Mouse (Mus musculus): ENCODE measurements around the gene Nim1k. TPM values are rescaled to one million over a fixed set of nuclear protein-coding genes. Genes with fewer than 3 reads are reported as not detected.

The Nim1k gene
- total RNA-seq (2014; rRNA removed) (9.8 and 10.3 TPM in 2 replicates), polyA plus RNA-seq (2015; fragmentation: Nextera tagmentation; extraction: Ambion mirVana) (7.4 and 8.0 TPM in 2 replicates)

- Histone ChIP-seq H3K27me3 (ENCODE audit: insufficient read depth, low read length) (no peaks in the 10 kb centered on the region), H3K9me3 (ENCODE audit: low read length) (no peaks in the 10 kb centered on the region), H3K27ac (peak within 1 kb of the TSS; percentile 93), H3K4me1 (ENCODE audit: insufficient read depth, low read length) (peaks cover 9% of the 10 kb centered on the region; the same call in 1 of the 2 replicates), H3K9ac (replicated peaks; ENCODE audit: low read length) (peak within 1 kb of the TSS; percentile 83), H3K4me2 (ENCODE audit: low read depth, low read length) (peak within 1 kb of the TSS; percentile 94), H3K4me3 (ENCODE audit: low read length) (peak within 1 kb of the TSS; percentile 71), H3K36me3 (ENCODE audit: insufficient read depth, low read length) (0 out of 2 replicates have a peak, but pooled peaks cover 1% of the 10 kb centered on the region)
- peak; percentile 97 for ATAC-seq
- DNase-seq (ENCODE audit: low spot score) = peak; percentile 94
- peak; percentile 5; the same call in 1 of the 2 replicates for TF ChIP-seq CTCF (IDR thresholded peaks at IDR 0.05; ENCODE audit: low read depth)
- under 1% methylated on average over 43 of the region's 43 CpGs for WGBS
Measured at GRCm38 (mm10) chr13:119755681-119756471, at the start of gene Nim1k. TSS of gene Nim1k (minus strand) at chr13:119755882.

GRCm38 (mm10) chr13:119797656-119798055 lies 42.0 kb upstream of the Nim1k start:
- 67% methylated on average over 4 of the region's 4 CpGs for WGBS
- H3K4me1 ChIP-seq (ENCODE audit: insufficient read depth, low read length) = no peaks in the 10 kb centered on the region
- ATAC-seq (no peak), DNase-seq (ENCODE audit: low spot score) (no peak)
- H3K4me3 ChIP-seq (ENCODE audit: low read length) = no peak overlapping the region
- no peak overlapping the region for H3K9ac ChIP-seq (replicated peaks; ENCODE audit: low read length)
- H3K4me2 ChIP-seq (ENCODE audit: low read depth, low read length) = no peak overlapping the region
- H3K27me3 ChIP-seq (ENCODE audit: insufficient read depth, low read length) = no peaks in the 10 kb centered on the region
- H3K27ac ChIP-seq = no peak overlapping the region
- no peak for TF ChIP-seq CTCF (IDR thresholded peaks at IDR 0.05; ENCODE audit: low read depth)
- no peaks in the 10 kb centered on the region for H3K9me3 ChIP-seq (ENCODE audit: low read length)
- H3K36me3 ChIP-seq (ENCODE audit: insufficient read depth, low read length) = no peaks in the 10 kb centered on the region

- no peaks in the 10 kb centered on the region for H3K27me3 ChIP-seq (ENCODE audit: insufficient read depth, low read length)
- ATAC-seq = no peak
- 69% methylated on average over 5 of the region's 5 CpGs for WGBS
Measured at GRCm38 (mm10) chr13:119792791-119793404, 37.2 kb upstream of the Nim1k start.

GRCm38 (mm10) chr13:119791580-119792135 lies 36.0 kb upstream of the Nim1k start:
- Histone ChIP-seq H3K9me3 (ENCODE audit: low read length) (no peaks in the 10 kb centered on the region), H3K4me3 (ENCODE audit: low read length) (peak overlapping the region; percentile 76), H3K36me3 (ENCODE audit: insufficient read depth, low read length) (0 out of 2 replicates have a peak, but pooled peaks cover 3% of the 10 kb centered on the region), H3K27ac (peak overlapping the region; percentile 98), H3K4me2 (ENCODE audit: low read depth, low read length) (peak overlapping the region; percentile 79), H3K27me3 (ENCODE audit: insufficient read depth, low read length) (no peaks in the 10 kb centered on the region), H3K4me1 (ENCODE audit: insufficient read depth, low read length) (peaks cover 4% of the 10 kb centered on the region; the same call in 1 of the 2 replicates), H3K9ac (replicated peaks; ENCODE audit: low read length) (peak overlapping the region; percentile 94)
- 3% methylated on average over 18 of the region's 18 CpGs for WGBS
- DNase-seq (ENCODE audit: low spot score) = peak; percentile 11
- no peak for TF ChIP-seq CTCF (IDR thresholded peaks at IDR 0.05; ENCODE audit: low read depth)
- ATAC-seq = no peak

More at GRCm38 (mm10) chr13:119792791-119793404, 37.2 kb upstream of the Nim1k start:
- DNase-seq (ENCODE audit: low spot score) = no peak
- H3K9me3 ChIP-seq (ENCODE audit: low read length) = no peaks in the 10 kb centered on the region
- H3K4me1 ChIP-seq (ENCODE audit: insufficient read depth, low read length) = peaks cover 4% of the 10 kb centered on the region; the same call in 1 of the 2 replicates
- no peak overlapping the region for H3K4me3 ChIP-seq (ENCODE audit: low read length)
- no peak overlapping the region for H3K9ac ChIP-seq (replicated peaks; ENCODE audit: low read length)
- TF ChIP-seq CTCF (IDR thresholded peaks at IDR 0.05; ENCODE audit: low read depth) = no peak
- no peak overlapping the region for H3K27ac ChIP-seq
- H3K4me2 ChIP-seq (ENCODE audit: low read depth, low read length) = no peak overlapping the region
- no peaks in the 10 kb centered on the region for H3K36me3 ChIP-seq (ENCODE audit: insufficient read depth, low read length)

GRCm38 (mm10) chr13:119790761-119791579 lies 35.3 kb upstream of the Nim1k start, which contains the start of gene Zfp131:
TSS of gene Zfp131 (minus strand) at chr13:119790889.
- WGBS = under 1% methylated on average over 47 of the region's 86 CpGs
- ATAC-seq (peak; percentile 97), DNase-seq (ENCODE audit: low spot score) (peak; percentile 98)
- H3K27ac ChIP-seq = peak within 1 kb of the TSS; percentile 98
- H3K9ac ChIP-seq (replicated peaks; ENCODE audit: low read length) = peak within 1 kb of the TSS; percentile 94
- H3K4me1 ChIP-seq (ENCODE audit: insufficient read depth, low read length) = peaks cover 4% of the 10 kb centered on the region; the same call in 1 of the 2 replicates
- peak within 1 kb of the TSS; percentile 79 for H3K4me2 ChIP-seq (ENCODE audit: low read depth, low read length)
- H3K4me3 ChIP-seq (ENCODE audit: low read length) = peak within 1 kb of the TSS; percentile 76
- no peaks in the 10 kb centered on the region for H3K27me3 ChIP-seq (ENCODE audit: insufficient read depth, low read length)
- 0 out of 2 replicates have a peak, but pooled peaks cover 3% of the 10 kb centered on the region for H3K36me3 ChIP-seq (ENCODE audit: insufficient read depth, low read length)
- no peaks in the 10 kb centered on the region for H3K9me3 ChIP-seq (ENCODE audit: low read length)
- no peak for TF ChIP-seq CTCF (IDR thresholded peaks at IDR 0.05; ENCODE audit: low read depth)
